Mouse (Mus musculus) myocyte (in vitro differentiated cells): ENCODE data around the gene Vmn1r6.
"Not testable (repeated sequence)": the region's sequence is repeated elsewhere in the genome, so short reads cannot be mapped to it uniquely, and the experiment has no call there.

Source experiments
- CEBPB ChIP-seq: IDR thresholded peaks from 2 replicates; pipeline ENCODE4 v1.6.1; 2011; ENCODE audit warnings: mild to moderate bottlenecking, moderate library complexity; ENCODE audit not compliant: poor library complexity, insufficient read depth, severe bottlenecking
- E2F4 ChIP-seq: IDR thresholded peaks from one replicate; pipeline ENCODE4 v1.6.1; 2011; ENCODE audit warnings: mild to moderate bottlenecking, control low read depth, moderate library complexity; ENCODE audit not compliant: insufficient read depth
- MAX ChIP-seq: IDR thresholded peaks from one replicate; pipeline ENCODE4 v1.6.1; 2011; ENCODE audit warnings: low read depth, mild to moderate bottlenecking, control low read depth
- MYOD1 ChIP-seq, 3 experiments: IDR thresholded peaks; one replicate each; pipeline ENCODE4 v1.6.1; 2011; ENCODE audit warnings: control low read depth in 2 of 3, low read depth in 2 of 3, mild to moderate bottlenecking in 2 of 3, moderate library complexity in 1 of 3; ENCODE audit not compliant: insufficient read length in 2 of 3, control insufficient read depth in 1 of 3
- MYOG ChIP-seq, 3 experiments: IDR thresholded peaks; one replicate each; pipeline ENCODE4 v1.6.1; 2011; ENCODE audit warnings: control low read depth in 2 of 3, low read depth in 2 of 3, mild to moderate bottlenecking in 2 of 3; ENCODE audit not compliant: insufficient read length in 2 of 3, control insufficient read depth in 1 of 3, insufficient read depth in 1 of 3
- POLR2A ChIP-seq: IDR thresholded peaks from one replicate; pipeline ENCODE4 v1.6.1; 2011; ENCODE audit warnings: low read depth, mild to moderate bottlenecking, control low read depth, moderate library complexity; ENCODE audit not compliant: insufficient read length
- POLR2AphosphoS2 ChIP-seq: IDR thresholded peaks from one replicate; pipeline ENCODE4 v1.6.1; 2011; ENCODE audit warnings: low read depth, control low read depth; ENCODE audit not compliant: insufficient read length
- TCF12 ChIP-seq: IDR thresholded peaks from one replicate; pipeline ENCODE4 v1.6.1; 2011; ENCODE audit warnings: mild to moderate bottlenecking, control low read depth; ENCODE audit not compliant: poor library complexity, insufficient read depth, severe bottlenecking
- TCF3 ChIP-seq: IDR thresholded peaks from one replicate; pipeline ENCODE4 v1.6.1; 2011; ENCODE audit warnings: low read depth, control low read depth; ENCODE audit not compliant: insufficient read length
- USF1 ChIP-seq: IDR thresholded peaks from one replicate; pipeline ENCODE4 v1.6.1; 2011; ENCODE audit warnings: low read depth, mild to moderate bottlenecking, control low read depth, moderate library complexity

- not testable (repeated sequence) for TF ChIP-seq POLR2A; MAX; MYOG (IDR thresholded peaks at IDR 0.05; ENCODE audit: control insufficient read depth in 1 of 3, insufficient read depth in 1 of 3, insufficient read length in 2 of 3, low read depth in 2 of 3); POLR2AphosphoS2; TCF12; E2F4; CEBPB; MYOD1 (IDR thresholded peaks at IDR 0.05; ENCODE audit: control insufficient read depth in 1 of 3, insufficient read length in 2 of 3, low read depth in 2 of 3); USF1; TCF3
Observed at GRCm38 (mm10) chr6:57025224-57025623, 28.2 kb downstream of the Vmn1r6 start, which contains the start of gene Vmn1r7.
